Mouse (Mus musculus) naive thymus-derived CD4-positive, alpha-beta T cell, adult 2 months (primary cell): ENCODE measurements around the gene Ifrd2.
"Not testable (repeated sequence)": the region's sequence is repeated elsewhere in the genome, so short reads cannot be mapped to it uniquely, and the experiment has no call there.

ENCODE experiments used
- DNase-seq: peaks from one replicate; pipeline ENCODE4 v3.0.0-alpha.2; 2011; ENCODE audit warnings: low read depth

Ifrd2 gene

GRCm38 (mm10) chr9:107551890-107552355, 35.5 kb upstream of the Ifrd2 start:
- DNase-seq: no peak

GRCm38 (mm10) chr9:107552690-107553393, 34.6 kb upstream of the Ifrd2 start:
- no peak for DNase-seq

- peak; percentile 62 for DNase-seq
These were observed 33.7 kb upstream of the Ifrd2 start for GRCm38 (mm10) chr9:107553541-107554318.

DNA sequence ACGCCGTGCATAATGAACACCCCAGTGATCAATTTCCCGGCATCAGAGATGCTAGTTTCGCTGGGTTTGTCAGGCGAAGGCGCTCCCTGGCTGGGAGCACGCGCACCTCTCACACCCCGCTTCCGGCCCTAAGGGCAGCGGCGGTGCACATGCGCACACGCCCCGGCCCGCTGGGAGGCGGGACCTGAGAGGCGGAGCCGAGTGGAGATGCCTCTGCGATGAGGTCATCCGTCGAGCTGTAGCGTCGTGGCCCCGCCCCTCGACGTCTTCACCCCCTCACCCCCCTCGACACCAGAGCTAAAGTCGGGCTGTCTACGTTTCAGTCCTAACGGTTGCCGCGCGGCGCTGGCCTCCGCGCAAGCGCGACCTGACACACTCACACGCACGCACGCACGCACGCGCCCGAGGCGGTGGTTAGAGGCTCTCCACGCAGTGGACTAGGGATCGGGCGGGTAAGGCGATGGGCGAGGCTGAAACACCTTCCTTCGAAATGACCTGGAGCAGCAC, 33.1 kb upstream of the Ifrd2 start:
- peak; percentile 100 for DNase-seq

- no peak for DNase-seq
These were observed 32.4 kb upstream of the Ifrd2 start for GRCm38 (mm10) chr9:107555031-107555457.

DNA sequence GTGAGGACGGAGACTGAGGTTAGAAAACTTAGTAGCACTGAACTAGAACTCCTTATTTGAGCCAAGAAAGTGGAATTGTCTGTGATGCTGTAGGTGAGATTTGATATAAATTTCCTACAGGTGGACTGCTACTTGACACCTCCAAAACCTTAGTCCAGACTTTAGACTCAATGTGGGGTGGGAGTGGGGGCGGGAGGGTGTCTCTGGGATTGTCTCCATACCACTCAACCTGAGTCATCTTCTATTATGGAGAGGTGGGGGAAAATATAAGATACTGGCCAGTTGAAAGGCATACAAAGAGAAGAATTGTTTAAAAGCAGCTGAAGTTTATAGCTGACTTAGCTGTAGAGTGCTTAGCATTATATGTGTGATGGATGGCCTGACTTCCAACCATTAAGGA, 31.7 kb upstream of the Ifrd2 start:
- DNase-seq: no peak

GRCm38 (mm10) chr9:107556346-107556745, 31.1 kb upstream of the Ifrd2 start:
- DNase-seq: no peak

- peak; percentile 91 for DNase-seq
These were observed 24.3 kb upstream of the Ifrd2 start, which contains the start of gene Tusc2 for GRCm38 (mm10) chr9:107563029-107563581. Gene Tusc2, plus strand, starts transcription at chr9:107563255.

DNA sequence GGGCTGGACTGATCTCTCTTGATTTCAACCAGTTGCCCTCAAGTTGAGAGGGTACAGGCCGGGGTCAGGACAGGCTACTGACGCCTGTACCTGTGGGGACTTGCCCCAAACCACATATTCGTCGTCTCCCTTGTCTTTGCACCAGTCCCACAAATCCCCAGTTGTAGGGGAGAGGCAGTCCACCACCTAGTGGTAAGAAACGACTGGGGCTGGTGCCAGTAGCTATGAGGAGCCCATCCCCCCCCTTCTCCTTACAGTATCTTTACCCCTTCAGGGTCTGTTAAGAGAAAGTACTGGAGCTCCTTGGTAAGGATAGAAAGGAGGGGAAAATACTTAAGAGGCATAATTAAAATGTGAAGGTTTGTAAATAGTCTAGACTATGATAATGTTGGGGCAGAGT, 21.9 kb upstream of the Ifrd2 start:
- not testable (repeated sequence) for DNase-seq

DNA sequence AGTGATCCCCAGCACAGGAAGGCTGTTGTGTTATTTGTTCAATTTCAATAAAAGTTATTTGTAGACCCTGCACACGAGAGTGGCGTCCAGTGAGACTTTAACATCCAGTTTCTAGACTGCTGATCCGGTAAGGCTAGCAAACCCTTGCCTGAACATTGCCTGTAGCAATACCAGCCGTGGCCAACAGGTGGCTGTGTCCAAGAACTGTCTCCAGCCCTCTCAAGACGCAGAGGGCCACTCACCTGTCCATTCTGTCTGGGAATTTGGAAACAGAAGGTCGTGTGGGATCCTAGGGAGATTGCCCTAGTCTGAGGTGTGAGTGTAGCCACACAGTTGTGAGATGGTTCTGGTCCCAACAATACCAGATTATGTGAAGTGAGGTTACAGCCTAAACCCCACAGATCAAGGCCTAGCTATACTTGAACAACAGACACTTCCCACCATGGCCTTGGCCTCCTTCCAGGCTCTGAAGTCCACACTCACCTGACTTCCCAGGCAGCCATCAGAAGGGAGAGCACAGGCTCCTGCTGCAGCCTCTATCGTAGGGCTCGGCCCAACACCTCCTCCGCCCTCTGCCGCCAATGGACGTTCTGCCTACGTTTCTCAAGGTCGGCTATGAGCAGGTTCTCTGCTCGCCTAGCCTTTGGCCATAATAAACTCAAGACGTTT, 21.3 kb upstream of the Ifrd2 start:
- DNase-seq: peak; percentile 87

DNA sequence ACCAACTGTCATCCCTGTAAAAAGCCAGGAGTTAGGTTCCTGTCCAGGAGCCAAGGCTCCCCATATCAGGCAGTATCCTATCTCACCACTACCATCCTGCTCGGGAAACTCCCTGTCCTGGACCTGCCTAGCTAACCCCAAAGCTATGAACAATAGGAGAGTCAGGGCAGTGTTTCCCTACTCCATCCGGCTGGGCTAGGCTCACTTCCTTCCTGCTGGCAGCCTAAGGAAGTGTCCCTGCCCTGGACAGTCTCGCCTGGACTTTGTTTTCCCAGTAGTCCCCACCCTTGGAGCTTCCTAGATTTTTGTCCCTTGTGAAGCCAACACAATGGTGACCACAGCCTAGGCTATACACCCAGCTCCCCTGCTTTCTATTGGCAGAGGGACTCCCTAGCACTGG, 20.6 kb upstream of the Ifrd2 start:
- DNase-seq: no peak

- DNase-seq: no peak
These were observed 19.6 kb upstream of the Ifrd2 start, which contains the start of gene Hyal2 for GRCm38 (mm10) chr9:107567702-107568319. Gene Hyal2, plus strand, starts transcription at chr9:107567945.

GRCm38 (mm10) chr9:107568331-107569261, 18.8 kb upstream of the Ifrd2 start:
- peak; percentile 89 for DNase-seq

DNA sequence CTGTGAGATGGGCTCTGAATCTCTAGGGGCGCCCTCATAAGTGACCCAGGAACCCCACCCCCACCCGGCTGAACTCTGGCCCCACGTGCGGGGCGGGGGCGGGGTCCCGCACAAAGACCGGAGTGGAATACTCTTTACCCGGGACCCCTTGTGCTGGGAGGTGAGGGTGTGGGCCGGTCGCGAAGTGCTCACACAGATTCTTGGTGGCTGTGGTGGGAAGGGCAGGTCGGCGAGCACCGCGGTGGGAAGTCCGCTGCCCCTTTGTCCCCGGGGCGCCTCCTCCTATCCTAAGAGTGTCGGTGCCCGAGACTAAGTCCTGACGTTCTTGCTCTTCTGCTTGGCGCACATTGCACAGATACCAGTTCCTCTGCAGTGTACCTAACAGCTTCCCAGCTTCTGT, 18.2 kb upstream of the Ifrd2 start:
- DNase-seq: no peak

DNA sequence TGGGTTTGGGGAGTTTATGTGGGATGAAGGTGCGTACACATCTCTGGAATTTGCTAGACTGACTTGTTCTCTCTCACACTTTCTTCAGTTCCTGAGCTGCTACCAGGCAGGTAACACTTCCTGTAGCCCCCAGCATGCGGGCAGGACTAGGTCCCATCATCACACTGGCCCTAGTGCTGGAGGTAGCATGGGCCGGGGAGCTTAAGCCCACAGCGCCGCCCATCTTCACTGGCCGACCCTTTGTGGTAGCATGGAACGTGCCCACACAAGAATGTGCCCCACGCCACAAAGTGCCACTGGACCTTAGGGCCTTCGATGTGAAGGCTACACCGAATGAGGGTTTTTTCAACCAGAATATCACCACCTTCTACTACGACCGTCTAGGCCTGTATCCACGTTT, 17.4 kb upstream of the Ifrd2 start:
- DNase-seq: no peak

- no peak for DNase-seq
These were observed 16.6 kb upstream of the Ifrd2 start for GRCm38 (mm10) chr9:107570845-107571244.

- no peak for DNase-seq
These were observed 15.7 kb upstream of the Ifrd2 start for GRCm38 (mm10) chr9:107571534-107572326.

DNA sequence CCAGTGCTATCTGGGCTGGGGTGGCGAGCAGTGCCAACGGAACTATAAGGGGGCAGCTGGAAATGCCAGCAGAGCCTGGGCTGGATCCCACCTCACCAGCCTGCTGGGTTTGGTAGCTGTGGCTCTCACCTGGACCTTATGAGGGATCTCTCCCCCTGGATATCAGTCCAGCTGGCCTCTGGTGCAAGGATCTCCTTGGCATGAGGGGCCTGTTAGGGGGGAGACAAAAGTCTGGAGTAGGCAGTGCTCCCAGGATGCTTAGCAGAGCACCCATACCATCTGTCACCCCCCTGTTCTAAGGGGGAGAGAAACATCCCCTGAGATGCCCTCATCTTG, 15.1 kb upstream of the Ifrd2 start:
- no peak for DNase-seq

GRCm38 (mm10) chr9:107573774-107574173, 13.7 kb upstream of the Ifrd2 start:
- DNase-seq: not testable (repeated sequence)
